Mouse (Mus musculus) brain, embryonic 14.5 days (tissue): ENCODE measurements around the gene Fer1l5. TPM values are rescaled to one million over a fixed set of nuclear protein-coding genes. Genes with fewer than 3 reads are reported as not detected.

Source experiments
- DNase-seq: peaks from one replicate; pipeline ENCODE4 v3.0.0-alpha.2; 2011; ENCODE audit warnings: low read depth
- CTCF ChIP-seq: fragments of 200-500 bp; IDR thresholded peaks from 2 replicates; pipeline ENCODE4 v1.5.1; 2012; ENCODE audit warnings: inconsistent platforms, mild to moderate bottlenecking, moderate library complexity, borderline replicate concordance; ENCODE audit not compliant: insufficient read depth, insufficient read length; ENCODE audit errors: extremely low read depth
- POLR2A ChIP-seq: fragments of 200-500 bp; IDR thresholded peaks from 2 replicates; pipeline ENCODE4 v1.6.1; 2012; ENCODE audit warnings: mild to moderate bottlenecking, inconsistent platforms, borderline replicate concordance; ENCODE audit not compliant: poor library complexity, insufficient read depth, insufficient read length, severe bottlenecking; ENCODE audit errors: extremely low read depth
- polyA plus RNA-seq: library from polyadenylated mRNA; depleted of rRNA; stranded (reverse); fragments of >200 nt; gene quantifications from 2 replicates; pipeline ENCODE4 v1.2.3, GENCODE M21; 2012

The Fer1l5 gene
- polyA plus RNA-seq, 1 experiment, result 0.07 TPM

DNA sequence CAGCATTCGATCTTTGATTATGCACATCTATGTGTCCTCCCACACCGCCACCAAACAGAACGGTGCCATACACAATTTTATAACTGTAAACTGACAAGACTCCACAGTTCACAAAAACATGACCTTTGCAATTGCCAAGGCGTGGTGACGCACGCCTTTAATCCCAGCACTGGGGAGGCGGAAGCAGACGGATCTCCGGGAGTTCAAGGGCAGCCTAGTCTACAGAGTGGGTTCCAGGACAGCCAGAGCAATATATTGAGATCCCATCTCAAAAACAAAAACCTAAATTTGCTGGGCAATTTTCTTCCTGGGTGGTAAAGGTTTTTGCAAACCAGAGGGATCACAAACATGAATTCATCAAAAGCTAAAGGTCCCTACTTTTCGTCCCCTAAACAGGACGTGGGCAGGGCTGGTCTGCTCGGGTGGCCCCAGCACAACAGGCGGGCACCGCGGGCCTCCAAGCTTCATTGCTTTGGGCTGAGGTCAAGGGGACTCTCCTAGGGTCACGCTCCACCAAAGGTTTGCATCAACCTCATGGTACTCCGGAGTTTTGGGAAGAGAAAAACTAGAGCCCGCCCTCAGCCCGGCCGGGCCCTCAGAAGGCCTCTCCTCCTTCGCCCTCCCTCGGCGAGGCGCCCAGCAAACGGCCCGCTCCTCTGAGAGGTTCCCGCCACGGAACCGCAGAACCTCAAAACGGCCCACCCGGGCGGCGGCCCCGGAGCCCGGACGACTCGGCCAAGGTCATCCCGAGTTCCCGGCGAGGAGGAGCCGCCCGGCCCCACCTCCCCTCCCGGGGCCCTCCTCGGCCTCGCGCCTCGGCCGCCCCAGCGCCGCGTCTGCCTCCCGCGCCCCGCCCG, 3.8 kb upstream of the Fer1l5 start:
- no peak for TF ChIP-seq POLR2A
- no peak for TF ChIP-seq CTCF
- peak; percentile 50 for DNase-seq

DNA sequence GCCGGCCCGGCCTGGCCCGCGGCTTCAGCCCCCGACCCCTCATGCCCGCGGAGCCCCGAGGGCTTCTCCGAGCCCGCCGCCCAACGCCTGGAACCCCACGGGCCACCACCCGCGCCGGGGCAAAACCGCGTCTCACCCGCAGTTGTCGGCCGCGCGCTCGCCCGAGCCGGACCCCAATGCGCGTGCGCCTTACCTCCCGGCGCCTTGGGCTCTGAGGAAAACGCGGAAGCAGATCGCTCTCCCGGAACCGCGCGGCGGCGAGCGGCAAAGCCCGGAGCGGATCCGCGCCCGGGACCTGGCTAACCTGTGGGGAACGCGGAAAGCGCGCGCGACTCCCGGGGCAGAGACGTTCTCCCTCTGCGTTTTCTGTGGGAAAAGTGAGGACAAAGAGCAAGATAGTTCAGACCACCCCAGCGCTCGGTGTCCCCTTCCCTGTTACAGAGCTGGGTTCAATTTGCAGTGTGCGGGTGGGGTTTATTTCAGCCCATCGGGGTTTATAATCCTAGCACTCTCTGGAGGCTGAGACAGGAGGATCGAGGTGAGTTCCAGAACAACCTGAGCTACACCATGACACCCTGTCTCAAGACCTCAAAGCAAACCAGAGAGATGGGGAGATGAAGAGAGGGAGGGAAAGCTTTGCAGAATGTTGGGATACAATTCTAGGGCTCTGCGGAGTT, 3.0 kb upstream of the Fer1l5 start, which contains the start of gene Kansl3:
Gene Kansl3, minus strand, starts transcription at position 213 of the 677 bp plus-strand sequence.
- TF ChIP-seq POLR2A, result peak; percentile 98
- no peak for TF ChIP-seq CTCF
- peak; percentile 96 for DNase-seq

DNA sequence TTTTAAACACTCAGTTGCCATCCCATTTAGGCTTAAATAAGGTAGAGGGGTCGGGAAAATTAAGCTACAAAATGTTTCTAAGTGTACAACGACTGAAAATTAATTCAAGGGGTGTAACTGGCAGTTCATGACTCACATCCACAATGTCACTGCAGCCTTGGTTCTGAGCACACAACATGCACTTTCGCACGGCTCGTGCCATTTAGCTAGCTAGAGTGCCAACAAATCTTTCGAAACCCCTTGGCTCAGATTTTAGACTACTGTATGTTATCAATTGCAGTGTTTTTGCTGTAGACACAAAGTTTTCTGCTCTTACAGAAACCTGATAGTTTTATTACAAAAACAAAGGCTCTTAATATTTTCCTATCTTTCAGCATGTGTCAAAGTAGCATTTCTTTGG, 1.2 kb upstream of the Fer1l5 start:
- no peak for DNase-seq
- TF ChIP-seq POLR2A, result no peak
- no peak for TF ChIP-seq CTCF

DNA sequence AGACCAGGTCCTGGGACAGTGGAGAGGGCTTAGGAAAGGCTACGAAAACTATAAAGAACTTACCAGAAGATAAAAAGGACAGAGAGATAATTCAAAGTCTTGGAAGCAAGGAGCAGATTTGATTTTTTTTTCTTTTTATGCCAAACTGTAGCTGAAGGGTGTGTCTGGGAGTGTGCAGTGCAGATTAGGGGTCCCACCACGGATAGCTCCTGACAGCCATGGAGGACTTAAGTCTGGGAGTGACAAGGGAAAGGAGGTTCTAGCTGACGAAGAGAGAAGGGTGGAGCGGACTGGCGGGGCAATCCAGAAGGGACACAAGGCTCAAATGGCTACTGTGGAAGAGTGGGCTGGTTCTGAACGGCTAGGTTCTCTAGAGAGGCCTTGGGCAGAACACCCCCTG, 6.8 kb downstream of the Fer1l5 start:
- TF ChIP-seq POLR2A (no peak), CTCF (no peak)
- no peak for DNase-seq

DNA sequence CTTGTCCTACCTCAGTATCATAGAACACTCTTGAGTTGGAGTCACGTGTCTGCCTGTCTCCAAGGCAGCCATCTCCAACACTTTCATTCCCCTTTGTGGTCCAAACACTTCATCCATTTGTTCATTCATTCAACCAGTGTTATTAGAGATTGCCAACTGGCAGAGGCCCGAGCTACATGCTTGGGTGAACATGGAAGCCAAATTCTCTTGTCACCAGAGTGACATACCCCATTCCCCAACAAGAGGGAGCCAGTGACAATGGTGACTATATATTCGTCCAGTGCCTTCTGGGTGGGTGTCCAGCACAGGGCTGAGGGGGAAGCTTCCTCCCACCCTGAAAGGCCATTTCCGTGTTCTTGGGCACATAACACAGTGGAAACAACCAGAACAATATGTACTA, 7.5 kb downstream of the Fer1l5 start:
- DNase-seq, result peak; percentile 32
- TF ChIP-seq POLR2A (no peak), CTCF (no peak)

DNA sequence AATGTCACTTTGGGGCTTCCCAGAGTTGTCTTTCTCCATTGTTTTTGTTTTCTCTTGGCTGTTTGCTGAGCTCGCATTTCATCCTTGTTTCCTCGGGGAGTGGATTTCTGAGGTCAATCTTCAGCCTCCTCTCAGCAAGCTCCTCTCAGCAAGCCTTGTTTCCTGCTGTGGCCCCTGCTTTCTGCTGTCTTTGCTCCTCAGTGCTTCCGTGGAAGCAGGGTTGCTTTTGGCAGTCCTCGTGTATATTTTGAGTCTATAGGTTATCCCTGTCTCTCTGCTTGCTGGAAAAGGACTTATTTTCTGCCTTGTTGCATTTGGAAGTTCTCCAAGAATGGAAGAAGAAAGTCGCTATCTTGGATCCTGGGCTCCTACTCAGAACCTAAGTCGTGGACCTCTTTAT, 24.9 kb downstream of the Fer1l5 start:
- peak; percentile 24 for DNase-seq
- no peak for TF ChIP-seq CTCF
- TF ChIP-seq POLR2A, result no peak

DNA sequence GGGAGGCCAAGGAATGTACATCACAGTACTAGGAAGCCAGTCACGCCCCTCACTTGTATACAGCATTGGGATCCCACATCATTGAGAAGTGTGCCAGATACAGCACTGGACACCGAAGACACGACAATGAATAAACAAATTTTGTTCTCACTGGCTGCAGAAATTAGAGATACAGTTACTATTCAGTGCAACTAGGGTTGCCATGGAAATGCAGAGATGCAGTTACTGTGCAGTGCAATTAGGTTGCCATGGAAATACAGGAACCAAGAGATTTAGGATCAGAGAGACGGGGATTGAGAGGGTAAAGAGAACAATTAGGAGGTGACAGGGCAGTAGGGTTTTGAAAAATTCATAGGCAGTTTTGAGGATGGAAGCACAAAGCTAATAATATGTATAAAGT, 29.4 kb downstream of the Fer1l5 start:
- no peak for TF ChIP-seq POLR2A
- TF ChIP-seq CTCF, result no peak
- peak; percentile 92 for DNase-seq

DNA sequence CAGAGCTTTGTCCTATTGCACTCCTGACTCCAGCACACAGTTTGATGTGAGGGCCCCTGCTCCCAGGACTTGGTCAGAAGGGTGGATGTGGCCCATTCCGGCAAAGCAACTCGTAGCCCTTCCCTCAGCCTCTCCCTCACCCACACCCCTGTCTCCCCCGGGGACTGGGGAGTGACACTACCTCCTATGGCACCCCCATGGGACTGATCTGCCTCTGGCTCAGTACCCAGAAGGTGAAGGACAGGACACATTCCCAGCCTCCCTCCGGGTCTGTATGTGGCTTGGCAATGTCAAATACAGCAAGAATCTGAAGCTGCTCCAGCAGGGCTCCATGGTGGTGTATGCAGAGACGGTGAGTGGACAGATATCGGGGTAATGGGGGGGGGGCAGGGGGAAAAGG, 32.4 kb downstream of the Fer1l5 start:
- no peak for DNase-seq
- TF ChIP-seq CTCF (no peak), POLR2A (no peak)

DNA sequence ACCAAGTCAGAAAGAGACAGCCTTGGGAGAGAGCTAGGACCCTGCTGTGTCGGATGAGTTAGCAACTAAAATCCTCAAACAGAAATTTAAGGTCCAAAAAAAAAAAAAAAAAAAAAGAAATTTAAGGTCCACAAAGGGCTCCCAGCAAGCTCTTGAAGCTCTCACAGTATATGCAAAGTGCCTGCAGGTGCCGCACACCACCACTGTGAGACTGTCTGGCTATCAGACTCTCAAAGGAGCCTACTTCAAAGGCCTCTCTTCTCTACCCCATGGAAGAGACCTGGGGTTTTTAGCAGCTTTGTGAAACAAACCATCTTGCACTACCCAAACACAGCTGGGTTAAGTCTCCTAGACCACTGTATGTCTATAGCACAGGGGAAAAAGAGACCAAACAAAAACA, 57.4 kb downstream of the Fer1l5 start:
- DNase-seq, result no peak
- TF ChIP-seq POLR2A (no peak), CTCF (no peak)

DNA sequence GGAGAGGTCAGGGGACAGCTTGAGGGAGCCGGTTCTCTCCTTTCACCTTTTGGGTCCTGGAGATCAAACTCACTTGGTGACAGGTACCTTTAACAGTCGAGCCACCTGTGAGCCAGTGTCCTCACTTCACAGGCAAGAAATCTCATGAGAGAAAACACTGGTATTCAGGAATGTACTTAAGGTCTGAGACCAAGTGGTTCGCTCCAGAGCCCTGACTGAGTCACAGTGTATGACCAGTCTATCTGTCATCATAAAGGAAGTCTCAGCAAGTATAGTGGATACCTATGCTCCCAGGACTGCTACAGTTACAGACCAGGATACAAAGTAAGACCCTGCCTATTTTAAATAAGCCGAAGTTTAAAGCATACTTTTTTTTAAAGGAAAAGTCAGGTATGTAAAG, 60.9 kb downstream of the Fer1l5 start:
- TF ChIP-seq POLR2A (no peak), CTCF (no peak)
- DNase-seq, result no peak

DNA sequence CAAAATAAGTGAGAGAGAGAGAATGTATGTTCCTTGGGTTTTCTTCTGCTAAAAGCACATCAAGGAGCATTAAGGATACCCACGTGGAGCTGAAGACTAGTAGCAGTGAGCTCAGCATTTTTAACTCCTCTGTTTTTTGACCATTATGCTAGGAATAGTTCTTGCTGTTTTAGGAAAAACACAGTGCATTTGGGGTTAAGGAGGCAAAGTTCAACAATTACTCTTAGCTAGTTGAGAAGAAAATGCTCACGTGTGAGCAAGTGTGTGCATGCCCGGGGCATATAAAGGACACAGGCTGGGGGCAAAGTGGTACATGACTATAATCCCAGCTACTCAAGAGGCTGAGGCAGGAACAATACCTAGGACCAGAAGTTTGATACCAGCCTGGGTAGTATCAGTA, 61.5 kb downstream of the Fer1l5 start:
- no peak for DNase-seq
- TF ChIP-seq CTCF (no peak), POLR2A (no peak)

DNA sequence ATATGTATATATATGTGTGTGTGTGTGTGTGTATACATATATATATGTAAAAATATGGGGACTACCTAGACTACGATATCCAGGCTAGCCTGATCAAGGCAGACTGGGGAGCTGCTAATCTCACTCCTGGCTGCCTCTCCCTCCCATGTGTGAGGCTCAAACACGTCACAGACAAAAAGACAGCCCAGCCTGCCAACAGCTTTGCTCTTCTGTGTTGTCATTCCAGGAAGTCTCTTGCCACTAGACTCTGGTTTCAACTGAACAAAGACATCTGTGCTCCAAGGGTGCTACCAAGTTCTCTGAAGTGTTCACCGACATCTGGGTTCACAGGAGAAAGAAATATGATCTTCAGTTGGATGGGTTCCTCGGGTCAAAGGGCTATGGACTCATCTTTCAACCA, 63.0 kb downstream of the Fer1l5 start:
- TF ChIP-seq CTCF (no peak), POLR2A (no peak)

DNA sequence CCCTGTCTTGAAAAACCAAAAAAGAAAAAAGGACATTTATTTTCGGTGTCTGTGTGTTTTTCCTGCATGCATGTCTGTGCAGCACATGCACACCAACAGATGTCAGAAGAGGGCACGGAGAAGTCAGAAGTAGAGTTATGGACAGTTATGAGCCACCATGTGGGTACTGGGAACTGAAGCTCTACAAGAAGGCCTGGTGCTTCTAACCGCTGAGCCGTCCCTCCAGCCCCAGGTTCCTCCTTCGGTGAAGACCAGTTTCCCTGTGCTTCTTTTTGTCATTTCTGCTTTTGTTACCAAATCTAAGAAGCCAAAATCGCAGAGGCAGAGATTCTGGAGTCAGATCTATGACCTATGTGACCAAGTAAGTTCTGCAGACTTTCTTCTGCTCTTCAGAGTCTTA, 64.4 kb downstream of the Fer1l5 start:
- no peak for TF ChIP-seq CTCF
- TF ChIP-seq POLR2A, result no peak
- DNase-seq, result no peak

More for the DNA sequence above, 63.0 kb downstream of the Fer1l5 start:
- no peak for DNase-seq
